Mouse (Mus musculus) limb, embryonic 14.5 days (tissue): ENCODE measurements around the gene Zfp52. TPM values are rescaled to one million over a fixed set of nuclear protein-coding genes. Genes with fewer than 3 reads are reported as not detected.

Experiments used
- ATAC-seq: fragments of 200-750 bp; cut with Nextera tagmentation; 2 replicates; pipeline ENCODE4 v1.8.0; 2017; ENCODE audit warnings: low read depth, moderate number of reproducible peaks, moderate TSS enrichment; ENCODE audit not compliant: low FRiP score
- DNase-seq: peaks from one replicate; pipeline ENCODE4 v3.0.0-alpha.2; 2015; ENCODE audit warnings: low spot score
- H3K27ac ChIP-seq: fragments of 300-500 bp; sonication (generic); replicated peaks from 2 replicates; pipeline ENCODE4 v1.5.1; 2014; ENCODE audit warnings: low read depth, mild to moderate bottlenecking, low read length, moderate library complexity, mixed read lengths
- H3K27me3 ChIP-seq: fragments of 300-500 bp; sonication (generic); 2 replicates; pipeline ENCODE4 v1.6.1; 2014; ENCODE audit warnings: low read length, mixed read lengths; ENCODE audit not compliant: control insufficient read depth, insufficient read depth
- H3K36me3 ChIP-seq: fragments of 300-500 bp; sonication (generic); 2 replicates; pipeline ENCODE4 v1.6.1; 2014; ENCODE audit warnings: mild to moderate bottlenecking, low read length, moderate library complexity, mixed read lengths; ENCODE audit not compliant: control insufficient read depth, insufficient read depth
- H3K4me1 ChIP-seq: fragments of 300-500 bp; sonication (generic); 2 replicates; pipeline ENCODE4 v1.6.1; 2014; ENCODE audit warnings: antibody characterized with exemption, low read length, mixed read lengths; ENCODE audit not compliant: control insufficient read depth, insufficient read depth
- H3K4me2 ChIP-seq: fragments of 300-500 bp; sonication (generic); replicated peaks from 2 replicates; pipeline ENCODE4 v1.6.1; 2014; ENCODE audit warnings: low read depth, mild to moderate bottlenecking, low read length, moderate library complexity; ENCODE audit not compliant: severe bottlenecking
- H3K4me3 ChIP-seq: fragments of 300-500 bp; sonication (generic); replicated peaks from 2 replicates; pipeline ENCODE4 v1.5.1; 2014; ENCODE audit warnings: low read length
- H3K9ac ChIP-seq: fragments of 300-500 bp; sonication (generic); 2 replicates; pipeline ENCODE4 v1.6.1; 2014; ENCODE audit warnings: mild to moderate bottlenecking, low read depth, low read length, moderate library complexity; ENCODE audit not compliant: severe bottlenecking
- H3K9me3 ChIP-seq: fragments of 300-500 bp; sonication (generic); 2 replicates; pipeline ENCODE4 v1.6.1; 2016; ENCODE audit warnings: low read length; ENCODE audit not compliant: control insufficient read depth
- POLR2A ChIP-seq: fragments of 200-500 bp; IDR thresholded peaks from 2 replicates; pipeline ENCODE4 v1.8.0; 2012; ENCODE audit warnings: inconsistent platforms, mild to moderate bottlenecking, moderate library complexity, borderline replicate concordance; ENCODE audit not compliant: insufficient read depth, insufficient read length; ENCODE audit errors: extremely low read depth
- WGBS: fragments of 180-500 bp; shearing (Covaris S2); extraction: QIAGEN DNeasy Blood & Tissue Kit; methylation state at CpG from one replicate; pipeline ENCODE4 v1.1.7; 2014; 5-methylcytosine and 5-hydroxymethylcytosine counted together
- polyA plus RNA-seq, 2 experiments: library from polyadenylated mRNA; depleted of rRNA in 1 of 2; stranded (reverse) in 1 of 2; unstranded in 1 of 2; fragments of >200 nt; fragmentation: Nextera tagmentation in 1 of 2; extraction: Ambion mirVana in 1 of 2; gene quantifications; 2 replicates each; pipeline versions ENCODE4 v1.2.1 to v1.2.3; 2012 to 2014

Zfp52 gene
- polyA plus RNA-seq, 2 experiments: 2.6 to 3.3 TPM

DNA sequence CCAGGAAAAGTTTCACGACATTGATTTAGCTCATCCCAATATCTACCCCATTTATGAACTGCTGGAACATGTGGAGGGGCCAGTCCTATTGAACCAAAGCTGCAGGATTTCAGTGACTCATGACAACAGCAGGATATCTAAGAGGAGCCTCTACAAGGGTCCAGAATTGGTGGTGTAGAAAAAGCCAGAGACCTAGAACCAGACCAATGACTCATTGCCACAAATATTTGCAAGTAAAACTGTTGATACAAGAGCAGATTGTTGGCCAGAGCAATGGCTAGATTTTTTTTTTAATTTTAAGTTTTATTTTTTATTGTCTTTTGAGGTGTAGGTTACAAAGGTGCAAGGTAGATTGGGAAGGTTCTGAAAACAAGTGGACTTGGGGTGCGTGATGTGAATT lies 50.2 kb downstream of the Zfp52 start:
- peaks cover 56% of the 10 kb centered on the region for H3K36me3 ChIP-seq
- TF ChIP-seq POLR2A: no peak
- H3K27me3 ChIP-seq: no peaks in the 10 kb centered on the region
- no peak overlapping the region for H3K9ac ChIP-seq
- no peak overlapping the region for H3K4me2 ChIP-seq
- H3K4me1 ChIP-seq: no peaks in the 10 kb centered on the region
- no peak for DNase-seq
- H3K27ac ChIP-seq: no peak overlapping the region
- no peak overlapping the region for H3K4me3 ChIP-seq
- WGBS: 95% methylated on average over 2 of the region's 2 CpGs
- no peaks in the 10 kb centered on the region for H3K9me3 ChIP-seq
- ATAC-seq: no peak

Other genes with a start within 250 kb of the Zfp52 start
- gene Vmn1r237, start 223.7 kb upstream of the Zfp52 start, polyA plus RNA-seq (2012; rRNA removed): not detected in 2 replicates
- not detected in 2 replicates for gene Vmn1r237, start 223.7 kb upstream of the Zfp52 start, polyA plus RNA-seq (2014; fragmentation: Nextera tagmentation; extraction: Ambion mirVana)
- 1.7 and 2.6 TPM in 2 replicates for gene Zfp677, start 151.8 kb upstream of the Zfp52 start, polyA plus RNA-seq (2012; rRNA removed)
- 4.7 and 4.9 TPM in 2 replicates for gene Zfp677, start 151.8 kb upstream of the Zfp52 start, polyA plus RNA-seq (2014; fragmentation: Nextera tagmentation; extraction: Ambion mirVana)
- 1.8 and 2.5 TPM in 2 replicates for gene Zfp54, start 112.3 kb upstream of the Zfp52 start, polyA plus RNA-seq (2012; rRNA removed)
- 4.5 and 5.2 TPM in 2 replicates for gene Zfp54, start 112.3 kb upstream of the Zfp52 start, polyA plus RNA-seq (2014; fragmentation: Nextera tagmentation; extraction: Ambion mirVana)
- 5.4 and 7.1 TPM in 2 replicates for gene Zfp51, start 85.2 kb upstream of the Zfp52 start, polyA plus RNA-seq (2012; rRNA removed)
- 14.7 and 16.6 TPM in 2 replicates for gene Zfp51, start 85.2 kb upstream of the Zfp52 start, polyA plus RNA-seq (2014; fragmentation: Nextera tagmentation; extraction: Ambion mirVana)
- 3.4 and 5.3 TPM in 2 replicates for gene Zfp53, start 46.5 kb upstream of the Zfp52 start, polyA plus RNA-seq (2012; rRNA removed)
- 9.4 and 10.3 TPM in 2 replicates for gene Zfp53, start 46.5 kb upstream of the Zfp52 start, polyA plus RNA-seq (2014; fragmentation: Nextera tagmentation; extraction: Ambion mirVana)
- gene Zfp948, start 31.5 kb downstream of the Zfp52 start, polyA plus RNA-seq (2012; rRNA removed): 10.2 and 16.6 TPM in 2 replicates
- gene Zfp948, start 31.5 kb downstream of the Zfp52 start, polyA plus RNA-seq (2014; fragmentation: Nextera tagmentation; extraction: Ambion mirVana): 23.0 and 23.6 TPM in 2 replicates
- gene Zfp983, start 115.1 kb downstream of the Zfp52 start, polyA plus RNA-seq (2012; rRNA removed): 3.6 and 4.6 TPM in 2 replicates
- 5.5 and 5.7 TPM in 2 replicates for gene Zfp983, start 115.1 kb downstream of the Zfp52 start, polyA plus RNA-seq (2014; fragmentation: Nextera tagmentation; extraction: Ambion mirVana)
- gene Gm10226, start 156.3 kb downstream of the Zfp52 start, polyA plus RNA-seq (2012; rRNA removed): 5.2 and 6.4 TPM in 2 replicates
- 8.0 and 10.5 TPM in 2 replicates for gene Gm10226, start 156.3 kb downstream of the Zfp52 start, polyA plus RNA-seq (2014; fragmentation: Nextera tagmentation; extraction: Ambion mirVana)
- 10.0 and 14.7 TPM in 2 replicates for gene Zfp760, start 172.2 kb downstream of the Zfp52 start, polyA plus RNA-seq (2012; rRNA removed)
- gene Zfp760, start 172.2 kb downstream of the Zfp52 start, polyA plus RNA-seq (2014; fragmentation: Nextera tagmentation; extraction: Ambion mirVana): 14.6 and 15.3 TPM in 2 replicates
- 6.3 and 7.0 TPM in 2 replicates for gene Zfp229, start 195.3 kb downstream of the Zfp52 start, polyA plus RNA-seq (2012; rRNA removed)
- 7.2 and 7.4 TPM in 2 replicates for gene Zfp229, start 195.3 kb downstream of the Zfp52 start, polyA plus RNA-seq (2014; fragmentation: Nextera tagmentation; extraction: Ambion mirVana)